Mouse (Mus musculus) retina, embryonic 14.5 days (tissue): ENCODE measurements around the gene Slc6a21.
"Not testable (repeated sequence)": the region's sequence is repeated elsewhere in the genome, so short reads cannot be mapped to it uniquely, and the experiment has no call there.

Source experiments
- DNase-seq: peaks from one replicate; pipeline ENCODE4 v3.0.0-alpha.2; 2015; ENCODE audit warnings: low spot score

Slc6a21 gene

DNA sequence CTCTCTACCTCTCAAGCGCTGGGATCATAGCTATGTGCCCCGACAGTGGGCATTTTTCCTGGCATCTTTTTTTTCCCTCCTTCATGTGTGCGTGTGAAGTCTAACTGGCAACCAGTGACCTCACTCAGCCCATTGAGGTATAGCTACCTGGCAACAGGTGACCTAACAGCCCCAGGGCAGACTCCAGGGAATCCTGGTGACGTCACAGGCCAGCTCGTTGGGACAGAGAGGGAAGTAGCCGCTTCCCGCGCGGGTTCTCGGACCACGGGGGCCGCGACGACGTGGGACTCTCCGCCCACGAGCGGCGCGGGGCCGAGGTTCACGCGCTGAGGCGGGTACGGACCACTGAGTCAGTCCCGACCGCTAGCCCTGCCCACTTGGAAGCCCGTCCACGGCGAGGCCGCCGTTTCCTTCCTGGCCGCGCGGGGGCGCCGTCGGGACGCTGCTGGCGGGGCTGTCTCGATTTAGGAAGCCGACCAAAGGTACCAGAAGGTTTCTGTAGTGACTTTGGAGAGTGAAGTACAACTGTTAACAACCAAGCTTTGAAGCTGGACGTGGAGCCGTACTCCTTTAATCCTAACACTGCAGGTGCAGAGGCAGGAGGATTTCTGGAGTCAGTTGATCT, at the start of gene Slc6a21:
Gene Slc6a21, plus strand, starts transcription at position 378 of the 625 bp plus-strand sequence.
- DNase-seq: peak; percentile 68

DNA sequence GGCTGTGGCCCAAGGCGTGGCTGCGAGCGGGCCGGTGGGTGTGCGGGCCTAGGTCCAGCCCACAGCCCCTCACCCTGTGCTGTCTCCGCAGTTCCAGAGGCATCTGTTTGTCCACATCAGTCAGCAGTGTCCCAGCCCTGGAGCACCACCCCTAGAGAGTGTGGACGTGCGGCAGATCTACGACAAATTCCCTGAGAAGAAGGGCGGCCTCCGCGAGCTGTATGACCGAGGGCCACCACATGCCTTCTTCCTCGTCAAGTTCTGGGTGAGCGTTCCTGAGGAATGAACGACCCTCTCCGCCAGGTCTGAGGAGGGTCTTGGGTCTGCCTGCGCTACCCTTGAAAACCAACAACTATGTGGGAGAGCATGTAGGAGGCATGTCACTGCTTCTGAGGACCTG, 48.8 kb upstream of the Slc6a21 start:
- DNase-seq: no peak

DNA sequence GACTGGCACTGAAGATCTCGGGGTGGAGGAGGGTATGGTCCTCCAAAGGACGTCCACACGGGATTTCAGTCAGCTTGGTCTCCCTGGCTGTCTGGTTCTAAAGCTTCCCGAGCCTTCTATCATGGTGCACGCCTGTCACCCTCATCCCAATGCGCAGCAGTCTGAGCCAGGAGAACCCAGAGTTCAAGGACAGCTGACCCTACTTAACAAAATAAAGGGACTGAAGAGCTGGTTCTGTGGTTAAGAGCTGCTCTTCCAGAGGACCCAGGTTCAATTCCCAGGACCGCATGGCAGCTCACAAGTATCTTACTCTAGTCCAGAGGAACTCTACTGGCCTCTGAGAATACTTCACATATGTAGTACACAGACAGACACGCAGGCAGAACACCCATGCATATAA, 48.3 kb upstream of the Slc6a21 start:
- no peak for DNase-seq

DNA sequence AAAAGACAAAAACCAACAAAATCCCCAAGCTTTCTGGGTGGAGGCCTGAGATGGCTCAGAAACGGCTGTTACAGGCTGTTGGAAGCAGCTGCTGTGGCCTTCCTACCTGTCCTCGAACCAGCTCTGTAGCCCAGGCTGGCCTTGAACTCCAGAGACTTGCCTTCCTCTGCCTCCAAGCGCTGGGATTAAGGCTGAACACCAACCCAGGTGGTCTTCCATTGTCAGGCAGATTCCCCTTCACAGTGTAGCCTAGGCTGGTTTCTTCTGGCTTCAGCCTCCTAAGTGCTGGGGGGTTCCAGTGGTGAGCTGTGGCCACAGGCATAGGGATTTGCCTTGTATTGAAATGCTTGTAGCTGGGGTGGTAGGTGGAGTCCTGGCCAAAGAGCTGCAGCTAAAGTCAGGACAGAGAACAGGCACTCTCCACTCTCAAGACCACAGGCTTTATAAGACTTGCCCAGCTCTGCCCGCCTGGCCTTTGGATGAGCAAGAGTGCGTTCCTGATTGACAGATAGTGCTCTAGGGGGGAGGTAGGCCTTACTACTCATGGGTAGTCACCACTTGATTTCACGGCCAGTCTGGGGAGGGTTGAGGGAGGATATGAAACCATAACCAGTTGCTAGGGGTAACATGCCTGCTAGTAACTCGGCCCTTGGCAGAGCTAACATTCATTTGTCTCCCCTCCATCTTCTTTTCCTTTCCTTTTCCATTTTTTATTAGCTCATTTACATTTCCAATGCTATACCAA, 47.7 kb upstream of the Slc6a21 start:
- DNase-seq: no peak

DNA sequence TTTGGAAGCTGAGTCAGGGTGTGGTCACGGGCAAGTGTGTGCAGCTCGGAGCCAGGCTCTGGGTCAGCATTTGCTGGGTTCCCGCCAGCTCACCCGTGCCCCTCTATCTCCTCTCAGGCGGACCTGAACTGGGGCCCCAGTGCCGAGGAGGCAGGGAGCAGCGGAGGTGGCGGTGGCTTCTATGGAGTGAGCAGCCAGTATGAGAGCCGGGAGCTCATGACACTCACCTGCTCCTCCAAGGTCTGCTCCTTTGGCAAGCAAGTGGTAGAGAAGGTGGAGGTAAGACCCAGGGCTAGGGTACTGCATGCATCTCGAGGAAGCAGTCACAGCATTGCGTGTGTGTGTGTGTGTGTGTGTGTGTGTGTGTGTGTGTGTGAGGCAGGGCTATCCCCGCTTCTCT, 46.1 kb upstream of the Slc6a21 start:
- no peak for DNase-seq

DNA sequence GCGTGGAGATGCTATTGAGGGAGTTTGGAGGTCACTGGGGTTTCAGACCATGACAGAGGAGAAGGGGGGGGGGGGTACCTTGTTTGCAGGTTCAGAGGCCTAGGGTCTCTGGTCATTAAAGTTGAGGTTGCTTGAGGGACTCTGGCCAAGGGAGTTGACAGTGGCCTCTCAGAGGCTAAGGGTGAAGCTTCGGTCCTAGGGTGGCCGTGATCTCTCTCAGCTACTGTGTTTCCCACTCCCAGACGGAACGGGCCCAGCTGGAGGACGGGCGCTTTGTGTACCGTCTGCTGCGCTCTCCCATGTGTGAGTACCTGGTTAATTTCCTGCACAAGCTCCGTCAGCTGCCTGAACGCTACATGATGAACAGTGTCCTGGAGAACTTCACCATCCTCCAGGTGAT, 45.4 kb upstream of the Slc6a21 start:
- no peak for DNase-seq

DNA sequence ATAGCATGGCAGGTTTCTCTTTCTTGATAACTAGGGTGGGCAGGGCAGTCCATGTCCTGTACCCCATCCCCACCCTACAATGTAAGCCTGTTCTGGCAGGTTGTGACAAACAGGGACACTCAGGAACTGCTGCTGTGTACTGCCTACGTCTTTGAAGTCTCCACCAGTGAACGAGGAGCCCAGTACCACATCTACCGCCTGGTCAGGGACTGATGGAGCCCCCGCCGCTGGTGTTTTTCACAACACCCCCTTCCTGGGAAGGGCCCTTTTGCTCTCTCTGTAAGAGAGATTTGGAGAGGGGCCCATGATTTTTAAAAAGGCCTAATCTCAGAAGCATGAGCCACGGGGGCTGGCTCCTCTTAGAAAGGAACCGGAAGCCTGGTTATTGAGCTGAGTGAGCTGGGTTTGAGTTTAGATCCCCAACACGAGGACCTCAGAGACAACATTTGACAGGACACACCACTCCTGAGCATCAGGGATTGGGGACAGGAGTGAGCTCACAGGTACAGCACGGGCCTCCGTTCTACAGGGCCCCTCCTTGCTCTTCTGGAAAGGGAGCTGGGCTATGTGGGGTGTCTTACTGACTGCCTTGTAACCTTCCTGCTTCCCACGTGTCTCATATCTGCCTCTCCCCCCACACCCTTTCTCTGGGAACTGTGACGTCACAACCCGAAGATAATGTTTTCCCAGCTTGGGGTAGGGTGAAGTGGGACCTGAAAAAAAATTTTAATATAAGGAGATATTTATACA, 44.4 kb upstream of the Slc6a21 start:
- no peak for DNase-seq

DNA sequence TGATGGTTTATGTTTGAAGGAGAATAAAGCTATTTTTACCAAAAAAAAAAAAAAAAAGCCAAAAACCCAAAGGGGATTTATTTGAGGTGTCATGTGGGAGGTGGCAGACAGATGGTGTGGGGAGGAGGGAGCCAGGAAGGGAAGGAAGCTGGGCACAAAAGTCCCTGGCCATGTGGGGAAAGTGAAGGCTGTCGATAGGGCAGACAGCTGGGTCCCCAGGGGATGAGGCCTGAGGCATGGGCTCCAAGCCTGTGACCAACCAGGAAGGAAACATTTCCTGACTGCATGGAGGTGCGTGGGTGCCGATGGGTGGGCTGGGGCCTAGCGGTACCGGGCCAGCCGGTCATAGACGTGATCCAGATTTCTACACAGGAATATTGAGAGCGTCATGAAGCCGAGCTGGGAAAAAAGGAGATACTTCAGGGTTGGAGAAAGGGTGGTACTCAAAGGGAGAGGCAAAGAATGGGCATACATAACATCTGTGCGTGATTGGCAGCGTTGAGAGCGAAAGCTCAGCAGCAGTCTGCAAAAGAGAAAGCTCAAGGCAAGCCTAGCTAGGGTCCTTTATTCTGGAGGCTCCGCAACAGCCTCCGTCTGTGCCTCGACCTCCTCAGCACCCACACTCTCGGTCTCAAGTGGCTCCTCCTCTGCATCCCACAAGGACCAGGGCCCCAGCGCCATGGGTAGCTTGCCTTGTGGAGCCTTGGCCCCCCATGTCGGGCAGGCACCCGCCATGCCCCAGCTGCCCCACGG, 43.6 kb upstream of the Slc6a21 start:
- DNase-seq: peak; percentile 46

DNA sequence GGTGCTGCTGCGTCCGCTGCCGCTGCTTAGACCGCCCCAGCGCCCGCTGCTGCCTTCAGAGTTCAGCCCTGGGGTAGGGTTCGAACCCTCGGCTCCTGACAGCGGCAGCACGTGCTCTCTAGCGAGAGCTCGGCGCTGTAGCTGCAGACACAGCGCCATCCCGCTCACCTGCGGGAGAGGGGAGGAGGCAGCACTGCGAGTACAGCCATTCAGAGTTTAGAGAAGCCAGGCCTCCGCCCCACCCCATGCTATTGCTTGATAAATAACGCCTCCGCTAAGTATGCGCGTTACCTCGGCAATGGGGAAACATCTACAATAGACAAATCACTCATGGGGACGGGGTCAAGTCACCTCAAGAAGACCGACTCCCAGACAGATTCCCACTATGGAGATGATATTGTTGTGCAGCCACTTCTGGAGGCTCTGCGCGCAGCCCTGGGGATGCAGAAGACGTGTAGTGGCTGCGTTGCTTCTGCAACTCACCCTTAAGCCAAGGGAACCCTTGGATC, 42.9 kb upstream of the Slc6a21 start:
- peak; percentile 17 for DNase-seq

DNA sequence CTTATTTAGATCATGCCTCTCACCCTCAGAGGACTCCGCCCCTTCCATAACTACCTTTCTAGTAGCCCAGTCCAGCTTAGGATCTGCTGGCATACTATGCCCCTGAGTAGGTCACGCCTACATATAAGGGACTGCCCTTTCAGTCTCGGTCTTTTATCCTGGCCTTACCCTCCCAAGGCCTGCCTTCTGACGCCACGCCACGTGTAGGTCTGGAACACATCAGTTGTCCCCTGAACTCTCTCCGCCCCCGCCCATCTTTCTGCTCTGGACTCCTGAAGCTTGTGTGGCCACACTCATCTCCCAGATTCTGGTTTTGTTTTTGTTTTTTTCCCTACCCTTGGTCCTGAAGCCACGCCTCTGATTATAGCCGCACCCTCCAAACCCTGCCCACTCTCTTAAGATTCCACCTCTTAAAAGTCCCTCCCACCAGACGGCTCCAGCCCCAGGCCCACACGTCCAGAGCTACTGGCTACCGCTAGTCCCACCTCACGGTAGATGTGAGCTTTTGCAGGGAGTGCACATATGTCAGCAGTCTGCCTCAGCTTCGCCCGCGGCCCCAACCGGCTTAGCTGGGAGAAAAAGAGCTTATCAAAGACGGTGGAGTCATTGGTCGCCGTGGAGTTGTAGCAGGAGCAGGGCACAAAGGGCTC, 42.3 kb upstream of the Slc6a21 start:
- DNase-seq: peak; percentile 66

DNA sequence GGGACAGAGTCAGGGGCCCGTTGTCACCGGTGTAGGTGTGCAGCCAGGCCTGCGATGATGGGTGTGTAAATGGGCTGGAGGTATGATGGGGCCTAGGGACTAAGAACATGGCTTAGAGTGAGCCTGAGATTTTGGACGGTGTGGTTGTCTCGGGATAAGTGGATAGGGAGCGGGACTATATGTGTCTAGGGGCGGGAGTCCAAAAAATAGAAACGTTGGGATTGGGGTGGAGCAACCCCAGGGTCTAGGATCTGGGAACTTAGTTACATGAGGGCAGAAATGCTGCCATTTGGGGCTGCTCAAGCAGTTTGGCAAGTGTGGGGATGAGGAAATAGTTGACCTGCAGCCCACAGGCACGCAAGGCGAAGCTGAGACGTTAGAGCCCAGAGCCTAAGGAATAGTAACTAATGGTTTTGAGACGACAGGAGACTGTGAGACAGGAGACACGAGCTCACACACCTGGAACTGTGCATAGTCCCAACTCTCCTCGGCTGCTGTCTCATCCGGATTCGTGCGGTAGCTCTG, 41.6 kb upstream of the Slc6a21 start:
- DNase-seq: no peak

DNA sequence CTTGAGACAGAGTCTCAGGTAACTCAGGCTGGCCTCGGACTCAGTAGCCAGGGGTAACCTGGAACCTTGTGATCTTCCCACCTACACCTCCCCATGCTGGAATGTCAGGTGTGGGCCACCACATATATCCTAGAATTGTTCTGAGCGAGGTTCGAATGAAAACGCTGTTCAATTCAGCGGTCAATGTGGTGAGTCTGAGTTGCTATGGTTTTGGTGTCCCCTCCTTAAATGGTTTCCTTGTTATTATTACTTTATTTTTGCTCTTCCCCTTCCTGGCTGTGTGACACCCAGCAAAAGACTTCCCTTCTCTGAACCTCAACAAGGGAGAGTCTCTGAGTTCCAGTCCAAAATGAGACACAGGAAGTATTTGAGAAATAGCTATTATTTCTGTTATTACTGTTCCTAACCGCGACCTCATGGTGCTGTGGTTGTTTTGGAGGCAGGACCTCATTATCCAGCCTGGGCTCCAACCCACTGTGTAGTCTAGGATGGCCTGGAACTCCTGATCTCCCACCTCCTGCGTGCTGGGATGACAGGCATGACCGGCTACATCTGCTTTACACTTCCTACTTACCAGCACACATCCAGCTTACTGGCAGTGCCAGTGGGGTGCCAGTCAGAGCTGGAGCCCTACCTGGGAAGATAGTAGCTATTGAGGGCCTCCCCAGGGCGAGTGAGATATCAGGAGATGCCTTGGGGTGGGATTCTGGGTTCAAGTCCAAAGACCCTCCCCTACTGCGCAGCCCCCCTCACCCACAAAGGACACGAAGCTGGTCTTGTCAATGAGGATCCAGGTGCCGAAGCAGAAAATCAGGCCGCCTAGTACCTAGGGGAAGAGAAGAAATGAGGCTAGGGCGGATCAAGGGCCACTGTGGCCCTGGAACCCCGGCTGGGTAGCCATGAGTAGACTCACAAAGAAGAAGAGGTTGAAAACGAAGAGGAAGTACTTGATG, 39.3 kb upstream of the Slc6a21 start:
- DNase-seq: no peak

DNA sequence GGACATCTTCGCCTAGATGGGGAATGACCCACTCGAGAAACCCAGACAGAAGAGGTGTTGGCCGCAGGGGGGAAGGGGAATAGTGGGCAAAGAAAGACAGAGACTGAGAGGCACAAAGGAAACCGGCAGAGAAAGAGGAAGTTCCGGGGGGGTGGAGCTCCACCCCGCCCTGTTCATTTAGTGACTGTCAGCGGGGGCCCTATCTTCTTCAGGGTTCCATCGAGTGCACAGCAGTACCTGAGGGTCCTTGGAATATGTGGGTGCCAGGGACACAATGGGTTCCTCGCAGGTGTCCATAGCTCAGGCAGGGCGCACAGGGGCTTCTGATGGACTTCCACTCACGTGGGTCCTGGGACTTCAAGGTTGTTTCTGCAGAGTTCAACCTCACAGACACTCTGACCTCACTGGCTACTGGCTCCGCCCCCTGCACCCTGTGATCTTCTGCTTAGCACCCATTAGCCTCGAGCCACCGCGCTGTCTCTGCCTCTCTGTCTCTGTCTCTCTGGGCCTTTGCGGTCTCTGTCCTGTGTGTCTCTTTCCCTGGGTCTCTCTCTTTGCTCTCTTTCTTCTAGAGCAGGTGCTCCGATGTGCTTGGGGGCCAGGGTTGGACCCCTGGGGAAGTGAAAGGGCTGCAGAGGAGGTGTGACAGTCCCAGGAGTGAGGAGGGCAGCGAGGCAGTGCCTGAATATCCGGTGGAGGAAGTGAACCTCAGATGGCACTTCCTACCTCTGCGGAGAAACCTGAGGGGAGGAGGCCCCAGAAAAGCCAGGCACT, 38.4 kb upstream of the Slc6a21 start, which contains the start of gene Cd37:
Gene Cd37, minus strand, starts transcription at position 393 of the 774 bp plus-strand sequence.
- no peak for DNase-seq

DNA sequence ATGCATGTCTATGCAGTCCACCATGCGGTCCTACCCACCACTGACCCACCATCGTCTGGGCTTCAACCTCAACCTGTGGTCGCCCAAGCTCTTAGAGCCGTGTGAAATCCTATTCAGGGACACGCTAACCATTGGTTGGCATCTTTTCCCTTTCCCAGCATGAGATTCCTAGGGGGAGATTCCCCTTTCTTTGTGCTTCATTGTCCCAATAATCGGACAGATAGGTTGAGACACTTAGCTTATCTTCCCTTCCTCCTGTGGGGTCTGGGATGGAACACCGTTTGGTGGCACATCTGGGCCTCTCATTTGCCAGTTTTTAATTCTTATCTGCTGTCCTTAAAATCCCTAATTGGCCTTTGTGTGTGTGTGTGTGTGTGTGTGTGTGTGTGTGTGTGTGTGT, 37.2 kb upstream of the Slc6a21 start:
- no peak for DNase-seq

DNA sequence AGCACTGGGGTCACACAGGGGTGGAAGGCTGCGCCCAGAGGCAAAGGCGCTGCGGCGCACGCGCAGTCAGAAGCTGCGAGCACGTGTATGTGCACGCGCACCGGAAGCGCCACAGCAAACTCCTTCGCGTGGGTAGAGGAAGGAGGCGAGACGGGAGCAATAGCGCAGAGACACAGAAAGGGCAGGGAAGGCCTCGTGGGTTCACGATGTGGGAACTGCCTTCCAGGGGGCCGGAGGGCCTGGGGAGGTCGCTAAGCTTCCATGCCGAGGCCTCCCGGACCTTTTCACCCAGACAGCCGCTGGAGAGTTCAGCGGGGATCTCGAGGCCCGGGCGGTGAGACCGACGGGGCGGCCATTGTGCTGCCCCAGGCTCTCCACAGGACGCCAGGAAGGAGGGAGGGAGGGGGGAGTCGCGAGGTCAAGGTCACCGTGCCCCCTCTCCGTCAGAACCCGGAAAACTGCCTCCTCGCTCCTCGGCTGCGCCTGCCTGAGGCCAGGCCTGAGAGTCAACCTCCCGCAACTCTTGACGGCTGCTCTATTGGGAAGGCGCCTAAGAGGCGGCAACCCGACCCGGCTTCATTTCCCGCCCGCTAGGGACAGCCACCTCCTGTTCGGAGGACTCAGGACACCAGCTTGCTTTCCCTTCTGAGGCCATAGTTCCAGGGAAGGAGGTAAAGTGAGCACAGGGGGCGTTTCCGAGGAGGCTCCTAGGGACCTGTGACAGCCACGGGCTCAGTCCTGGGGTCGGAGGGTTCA, 36.5 kb upstream of the Slc6a21 start, which contains the start of gene Slc6a16:
Gene Slc6a16, plus strand, starts transcription at position 453 of the 756 bp plus-strand sequence.
- peak; percentile 67 for DNase-seq

DNA sequence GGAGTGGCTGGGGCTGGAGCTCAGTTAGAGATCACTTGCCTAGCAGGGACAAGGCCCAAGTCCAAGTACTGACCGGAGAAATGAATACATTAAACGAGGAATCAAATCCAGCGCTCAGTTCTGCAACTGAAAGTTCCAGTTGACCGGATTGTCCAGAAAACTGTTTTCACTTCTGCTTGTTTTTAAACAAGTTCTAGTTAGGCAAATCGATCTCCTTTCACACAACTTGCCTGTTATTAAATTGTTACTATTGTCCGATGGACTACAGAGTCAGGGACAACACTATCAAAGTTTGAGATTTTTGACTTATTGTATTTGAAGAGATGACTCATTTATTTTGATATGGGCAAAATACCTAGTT, 35.9 kb upstream of the Slc6a21 start:
- DNase-seq: no peak

DNA sequence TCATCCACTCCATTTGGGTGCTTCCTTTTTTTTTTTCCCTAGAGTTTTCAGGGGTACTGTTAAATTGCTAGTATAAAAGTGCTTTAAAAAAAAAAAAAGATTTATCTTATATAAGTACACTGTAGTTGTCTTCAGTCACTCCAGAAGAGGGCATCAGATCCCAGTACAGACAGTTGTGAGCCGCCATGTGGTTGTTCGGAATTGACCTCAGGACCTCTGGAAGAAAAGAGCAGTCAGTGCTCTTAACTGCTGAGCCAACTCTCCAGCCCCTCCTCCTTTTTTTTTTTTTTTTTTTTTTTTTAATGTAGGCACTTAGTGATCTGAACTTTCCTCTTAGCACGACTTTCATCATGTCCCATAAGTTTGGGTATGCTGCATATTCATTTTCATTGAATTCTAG, 29.6 kb upstream of the Slc6a21 start:
- DNase-seq: no peak

DNA sequence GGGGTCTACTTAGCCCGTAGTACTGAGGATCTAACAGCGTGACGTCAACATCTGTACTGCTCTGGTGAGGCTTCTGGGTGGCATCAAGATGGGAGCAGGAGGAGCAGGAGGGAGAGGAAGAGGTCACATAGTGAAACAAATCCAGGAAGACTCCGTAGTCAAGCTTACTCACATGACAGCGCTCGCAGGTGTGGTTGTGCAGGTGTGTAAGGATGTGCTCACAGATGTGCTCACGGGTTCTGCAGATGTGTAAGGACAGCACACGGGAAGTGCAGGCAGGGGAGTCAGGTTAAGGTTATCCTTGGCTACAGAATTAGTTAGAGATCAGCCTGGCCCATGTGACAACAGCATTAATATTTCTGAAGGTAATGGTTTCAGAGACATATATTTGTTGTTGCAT, 23.5 kb upstream of the Slc6a21 start:
- no peak for DNase-seq

DNA sequence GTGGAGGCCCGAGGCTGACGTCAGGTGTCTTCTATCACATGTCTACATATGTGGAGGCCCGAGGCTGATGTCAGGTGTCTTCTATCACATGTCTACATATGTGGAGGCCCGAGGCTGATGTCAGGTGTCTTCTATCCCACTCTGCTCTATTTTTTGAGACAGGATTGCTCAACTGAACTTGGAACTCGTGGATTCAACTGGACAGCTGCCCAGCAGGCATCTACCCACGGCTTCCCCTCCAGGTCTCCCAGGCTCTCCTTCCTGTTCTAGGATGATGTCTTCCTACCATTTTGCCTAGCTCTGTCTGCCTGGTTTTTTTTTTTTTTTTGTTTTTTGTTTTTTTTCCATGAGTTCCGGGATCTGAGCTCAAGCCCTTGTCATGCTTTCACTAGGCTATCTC, 21.5 kb upstream of the Slc6a21 start:
- DNase-seq: not testable (repeated sequence)
